Mouse (Mus musculus): ENCODE measurements around the gene Polr1a.

GRCm38 (mm10) chr6:71867751-71868150 lies 41.1 kb upstream of the Polr1a start:
- TF ChIP-seq POLR2A (IDR thresholded peaks at IDR 0.05; ENCODE audit: control insufficient read depth, low read depth, low read length) (no peak), CTCF (IDR thresholded peaks at IDR 0.05; ENCODE audit: control insufficient read depth, insufficient read depth, insufficient replicate concordance, low read depth, low read length) (no peak)
